Mouse (Mus musculus): ENCODE data around the gene Aspscr1.
A peak's percentile ranks its signal among the peaks of the same experiment; 100 is the strongest.
"Not testable (repeated sequence)": the region's sequence is repeated elsewhere in the genome, so short reads cannot be mapped to it uniquely, and the experiment has no call there.

Gene Aspscr1

GRCm38 (mm10) chr11:120642939-120643600, 29.7 kb upstream of the Aspscr1 start:
- DNase-seq = no peak

GRCm38 (mm10) chr11:120643601-120643987, 29.2 kb upstream of the Aspscr1 start, which contains the start of gene Pycr1:
Gene Pycr1 (minus strand): TSS chr11:120643769.
- peak; percentile 95 for DNase-seq

GRCm38 (mm10) chr11:120647047-120647830, 25.5 kb upstream of the Aspscr1 start:
- no peak for DNase-seq

GRCm38 (mm10) chr11:120648001-120648476, 24.7 kb upstream of the Aspscr1 start, which contains the start of gene Myadml2:
Gene Myadml2 (minus strand): TSS chr11:120648158.
- peak; percentile 64 for DNase-seq

DNA sequence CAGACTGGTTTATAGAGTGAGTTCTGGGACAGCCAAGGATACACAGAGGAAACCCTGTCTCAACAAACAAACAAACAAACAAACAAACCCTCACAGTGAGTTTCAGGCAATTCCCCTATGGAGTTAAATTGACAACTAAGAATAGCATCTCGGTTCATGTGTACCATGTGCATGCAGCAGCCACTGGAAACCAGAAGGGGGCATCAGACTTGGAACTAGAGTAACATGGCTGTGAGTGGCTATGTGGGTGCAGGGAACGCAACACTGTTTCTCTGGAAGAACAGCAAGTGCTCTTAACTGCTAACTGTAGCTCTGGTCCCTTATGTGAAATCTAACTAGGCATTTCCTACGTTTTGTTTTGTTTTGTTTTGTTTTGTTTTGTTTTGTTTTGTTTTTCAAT, 20.9 kb upstream of the Aspscr1 start:
- DNase-seq = no peak

DNA sequence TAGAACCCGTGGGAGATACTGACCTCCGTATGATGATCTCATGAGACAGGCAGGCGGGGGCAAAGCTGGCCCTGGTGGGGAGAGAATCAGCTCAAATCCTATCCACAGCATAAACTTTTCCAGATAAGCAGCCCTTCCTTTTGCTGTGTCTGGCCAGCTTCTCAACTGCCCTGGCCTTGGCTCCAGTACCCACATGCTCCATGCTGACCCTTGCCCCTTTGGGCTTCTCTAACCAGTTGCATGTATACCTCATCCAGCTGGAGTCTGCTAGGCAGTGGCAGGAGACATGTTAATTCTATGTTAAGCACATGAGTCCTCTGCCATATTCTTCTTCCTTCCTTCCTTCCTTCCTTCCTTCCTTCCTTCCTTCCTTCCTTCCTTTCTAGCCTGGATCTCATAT, 18.0 kb upstream of the Aspscr1 start:
- no peak for DNase-seq

- no peak for DNase-seq
Observed at GRCm38 (mm10) chr11:120657301-120657700, 15.5 kb upstream of the Aspscr1 start.

DNA sequence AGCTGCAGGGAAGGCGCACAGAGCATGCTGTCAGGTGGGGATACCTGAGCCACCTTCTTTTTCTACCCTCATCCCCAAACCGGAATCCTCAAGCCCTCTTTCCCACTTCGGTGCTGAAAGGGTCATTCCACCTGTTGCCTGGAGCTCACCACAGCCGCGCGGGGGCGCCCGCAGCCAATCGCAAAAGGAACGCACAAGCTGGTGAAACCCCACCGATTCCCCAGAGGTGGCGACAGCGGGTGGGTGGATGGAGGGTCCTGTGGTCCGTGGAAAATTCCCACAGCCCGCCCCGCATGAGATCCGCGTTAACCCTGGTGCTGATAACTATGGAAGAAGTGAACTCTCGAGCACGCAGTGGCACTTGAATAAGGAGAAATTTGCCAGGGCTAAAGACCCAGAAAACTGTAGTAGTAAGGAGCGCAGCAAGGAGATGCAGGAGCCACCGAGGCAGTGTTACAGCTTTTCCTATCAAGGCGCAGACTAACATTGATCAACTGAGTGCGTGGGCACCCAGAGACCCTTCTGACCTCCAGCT, 13.8 kb upstream of the Aspscr1 start:
- peak; percentile 80 for DNase-seq

DNA sequence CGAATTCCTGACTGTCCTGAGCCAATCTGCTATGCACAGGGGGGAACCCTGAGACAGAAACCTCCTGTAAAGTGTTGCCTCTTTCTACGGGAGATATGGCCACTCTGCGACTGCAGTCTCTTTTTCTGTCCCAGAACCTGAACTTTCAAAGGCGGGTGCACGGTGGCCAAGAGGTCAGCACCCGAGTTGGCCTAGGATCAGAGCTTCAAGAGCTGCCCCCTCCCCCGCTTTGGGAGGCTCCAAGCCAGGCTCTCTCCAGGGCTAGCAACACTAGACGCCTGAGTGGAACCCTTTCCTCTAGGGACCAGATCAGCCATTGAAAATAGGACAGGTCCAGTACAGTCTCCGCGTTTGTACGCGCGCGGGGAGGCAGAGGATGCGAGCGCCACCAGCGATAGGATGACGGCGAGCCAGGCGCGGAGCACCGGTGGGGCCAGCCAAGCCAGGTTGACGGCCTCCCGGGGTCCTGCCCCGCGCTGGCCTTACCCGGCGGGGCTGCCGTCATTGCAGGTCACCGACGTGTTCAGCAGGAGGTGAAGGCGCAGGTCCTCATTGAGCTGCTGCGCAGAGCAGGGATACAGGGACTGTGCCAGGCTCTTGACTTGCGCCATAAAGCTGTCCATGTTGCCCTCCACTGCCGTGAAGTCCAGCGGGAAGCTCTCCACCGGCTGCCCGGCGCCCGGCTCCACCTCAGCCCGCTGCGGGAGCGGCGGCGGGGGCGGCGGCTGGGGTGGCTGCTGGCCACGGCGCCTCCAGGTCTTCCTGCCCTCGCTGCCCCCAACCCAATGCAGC, 13.1 kb upstream of the Aspscr1 start:
- no peak for DNase-seq

GRCm38 (mm10) chr11:120660301-120661075, 12.3 kb upstream of the Aspscr1 start:
- DNase-seq = peak; percentile 31

DNA sequence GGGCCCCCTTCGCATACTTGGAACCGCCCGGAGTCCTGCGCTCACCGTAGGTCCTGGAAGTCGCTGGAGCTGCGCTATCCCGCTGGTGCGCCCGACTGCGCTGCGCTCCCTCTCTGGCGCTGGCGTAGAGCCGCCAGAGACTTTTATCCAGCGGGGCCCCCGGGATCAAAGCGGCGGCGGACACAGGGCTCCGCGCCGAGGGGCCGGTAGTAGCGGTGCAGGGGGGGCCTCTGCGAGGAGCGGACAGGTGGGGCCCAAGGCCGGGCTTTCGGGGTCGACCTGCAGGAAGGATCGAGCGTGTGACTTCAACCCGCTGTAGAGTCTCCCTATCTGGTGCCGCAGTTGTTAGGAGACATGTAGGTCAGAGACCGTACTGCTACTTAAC, 11.7 kb upstream of the Aspscr1 start, which contains the start of gene Notum:
TSS of gene Notum (minus strand) at position 100 of the 385 bp plus-strand sequence.
- DNase-seq = no peak

DNA sequence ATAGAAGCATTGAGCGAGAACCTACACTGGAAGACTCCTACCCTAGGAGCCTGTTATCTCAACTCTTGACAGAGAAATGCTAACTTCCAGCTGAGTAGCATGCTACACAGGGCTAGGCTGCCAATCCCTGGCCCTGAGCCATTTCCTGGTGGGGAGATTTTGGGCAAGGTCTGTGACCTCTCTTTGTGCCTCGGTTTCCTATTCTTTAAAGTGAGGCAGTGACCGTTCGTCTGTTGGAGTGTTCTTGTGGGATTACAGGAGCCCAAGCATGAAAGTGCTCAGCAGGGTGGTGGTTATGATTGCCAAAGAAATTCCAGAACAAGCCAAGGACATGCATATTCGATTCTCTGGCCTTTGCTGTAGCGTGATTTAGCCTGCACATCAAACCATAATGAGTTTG, 10.0 kb upstream of the Aspscr1 start:
- no peak for DNase-seq

- no peak for DNase-seq
Observed at GRCm38 (mm10) chr11:120663714-120664113, 9.1 kb upstream of the Aspscr1 start.

DNA sequence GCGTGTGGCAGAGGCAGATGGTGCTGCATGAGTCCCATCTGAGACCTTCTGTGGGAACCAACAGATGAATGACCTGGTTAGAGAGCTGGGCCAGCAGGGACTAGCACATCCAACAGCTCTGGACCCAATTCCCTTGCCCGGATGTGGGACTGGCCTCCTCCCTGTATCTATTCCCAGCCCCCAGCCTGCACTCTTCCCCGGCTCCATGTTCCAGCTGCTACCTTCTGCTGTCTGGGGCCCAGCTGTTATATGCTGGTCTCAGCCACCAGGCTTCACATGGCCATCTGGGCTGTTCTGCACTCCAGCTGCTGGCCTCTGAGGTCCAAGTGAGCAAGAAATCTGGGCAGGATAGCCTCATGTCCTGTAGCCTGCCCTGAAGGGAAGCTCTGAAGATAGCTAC, 7.4 kb upstream of the Aspscr1 start:
- no peak for DNase-seq

GRCm38 (mm10) chr11:120666617-120667016, 6.2 kb upstream of the Aspscr1 start:
- no peak for DNase-seq

DNA sequence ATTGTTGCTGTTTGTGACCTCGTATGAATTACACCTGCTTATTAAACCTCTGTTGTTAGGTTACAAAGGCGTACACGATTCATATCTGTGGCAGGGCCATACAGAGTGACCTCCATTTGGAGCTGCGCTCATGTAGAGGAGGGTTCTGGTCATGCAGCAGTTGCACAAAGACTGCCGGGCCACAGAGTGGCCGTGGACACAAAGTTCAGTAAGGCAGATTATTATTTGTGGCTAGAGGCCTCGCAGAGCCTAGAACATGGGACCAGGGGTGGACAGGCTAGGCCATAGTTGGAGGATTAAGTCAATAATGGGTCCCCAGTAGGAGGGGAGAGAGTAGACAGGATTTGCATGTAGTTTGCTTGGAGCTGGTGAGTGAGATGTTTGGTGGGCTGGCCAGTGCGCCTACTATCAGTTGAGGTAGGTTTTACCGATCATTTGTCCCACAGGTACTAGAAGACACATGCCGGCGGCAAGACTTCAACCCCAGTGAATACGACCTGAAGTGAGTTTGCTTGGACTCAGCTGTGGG, 885 bp downstream of the Aspscr1 start:
- DNase-seq = no peak

GRCm38 (mm10) chr11:120675875-120676274, 3.1 kb downstream of the Aspscr1 start:
- DNase-seq = not testable (repeated sequence)

- no peak for DNase-seq
Observed at GRCm38 (mm10) chr11:120676951-120677350, 4.2 kb downstream of the Aspscr1 start.

- DNase-seq = peak; percentile 33
Observed at GRCm38 (mm10) chr11:120679909-120680308, 7.1 kb downstream of the Aspscr1 start.

DNA sequence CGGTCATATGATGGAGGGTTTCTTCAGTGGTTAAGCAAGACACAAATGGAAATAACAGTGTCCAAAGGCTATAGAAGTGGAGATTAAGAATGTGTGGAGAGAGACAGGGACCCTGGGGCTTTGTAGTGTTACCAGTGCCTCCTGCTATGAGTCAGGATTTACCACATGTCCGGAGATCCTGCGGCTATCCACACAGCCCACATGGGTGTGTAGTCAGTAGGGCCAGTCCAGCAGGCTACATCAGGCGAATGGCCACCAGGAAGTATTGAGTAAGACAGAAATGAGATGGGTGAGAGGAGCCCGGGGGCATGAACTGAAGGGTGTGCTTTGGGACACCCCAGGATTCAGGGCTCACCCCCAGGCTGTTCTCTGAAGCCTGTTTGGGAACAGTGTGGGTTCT, 9.9 kb downstream of the Aspscr1 start:
- DNase-seq = no peak

GRCm38 (mm10) chr11:120683536-120683935, 10.8 kb downstream of the Aspscr1 start:
- no peak for DNase-seq

GRCm38 (mm10) chr11:120684086-120684485, 11.3 kb downstream of the Aspscr1 start:
- DNase-seq = no peak

Data from liver (tissue).